Mouse (Mus musculus): ENCODE data around the gene Slc25a13.

The Slc25a13 gene

DNA sequence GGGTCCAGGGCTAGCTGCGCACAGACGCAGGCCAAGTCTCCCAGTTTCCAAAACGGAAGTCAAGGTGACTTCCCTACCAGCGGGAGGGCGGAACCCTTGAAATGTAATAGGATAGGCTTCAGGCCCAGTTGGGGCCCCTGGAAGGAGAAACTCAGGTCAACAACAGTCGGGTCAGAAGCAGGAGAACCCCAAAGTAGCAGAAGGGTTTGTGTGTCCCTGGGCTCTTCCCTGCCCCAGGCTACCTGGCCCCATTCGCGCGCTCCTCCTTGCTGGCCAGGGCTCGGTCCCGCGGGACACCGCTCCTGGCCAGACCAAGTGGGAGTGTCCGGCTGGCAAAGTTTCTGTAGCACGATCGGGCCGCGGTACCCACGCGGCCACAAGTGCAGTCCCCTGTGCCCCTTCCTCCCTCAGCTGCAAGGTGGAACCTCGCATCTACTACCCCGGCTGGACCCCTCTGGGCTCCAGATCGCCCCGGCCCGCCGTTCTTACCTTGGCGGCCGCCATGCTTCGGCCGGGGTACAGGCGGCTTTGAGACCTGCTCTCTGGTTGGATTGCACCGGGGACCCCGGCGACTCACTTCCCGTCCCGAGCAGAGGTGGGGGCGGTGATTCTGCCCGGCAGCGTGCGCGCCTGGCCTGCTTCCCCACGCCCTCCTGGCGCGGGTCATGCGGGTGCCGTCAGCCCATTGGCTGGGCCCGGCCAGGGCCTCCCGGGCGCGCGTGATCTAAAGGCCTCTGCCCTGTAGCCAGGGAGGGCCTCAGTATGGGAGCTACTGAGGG lies at the start of gene Slc25a13:
TSS of gene Slc25a13 (minus strand) at position 667 of the 779 bp plus-strand sequence.
- peak; percentile 24 for DNase-seq (ENCODE audit: low spot score)

DNA sequence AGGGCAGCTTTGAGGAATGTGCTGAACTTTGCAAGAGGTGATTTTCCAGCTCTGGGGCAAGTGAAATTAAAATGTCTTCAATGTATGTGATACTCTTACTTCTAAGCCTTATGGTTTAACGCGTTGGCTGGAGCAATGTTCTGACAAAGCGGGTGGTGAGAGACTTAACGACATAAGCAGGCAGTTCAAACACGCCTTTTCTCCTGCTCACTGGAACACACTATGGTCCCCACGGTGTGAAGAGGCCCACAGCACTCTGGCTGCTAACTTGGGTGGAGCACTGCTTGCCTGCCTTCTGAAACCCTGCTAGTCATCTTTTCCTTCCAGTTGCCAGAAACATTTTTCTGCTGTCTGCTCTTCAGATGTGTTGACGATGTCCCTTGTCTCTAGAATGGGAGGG lies 48.8 kb upstream of the Slc25a13 start:
- no peak for DNase-seq (ENCODE audit: low spot score)

- DNase-seq (ENCODE audit: low spot score) = no peak
Observed at GRCm38 (mm10) chr6:6263293-6263911, 46.4 kb upstream of the Slc25a13 start.

GRCm38 (mm10) chr6:6260917-6261316 lies 43.9 kb upstream of the Slc25a13 start:
- no peak for DNase-seq (ENCODE audit: low spot score)

DNA sequence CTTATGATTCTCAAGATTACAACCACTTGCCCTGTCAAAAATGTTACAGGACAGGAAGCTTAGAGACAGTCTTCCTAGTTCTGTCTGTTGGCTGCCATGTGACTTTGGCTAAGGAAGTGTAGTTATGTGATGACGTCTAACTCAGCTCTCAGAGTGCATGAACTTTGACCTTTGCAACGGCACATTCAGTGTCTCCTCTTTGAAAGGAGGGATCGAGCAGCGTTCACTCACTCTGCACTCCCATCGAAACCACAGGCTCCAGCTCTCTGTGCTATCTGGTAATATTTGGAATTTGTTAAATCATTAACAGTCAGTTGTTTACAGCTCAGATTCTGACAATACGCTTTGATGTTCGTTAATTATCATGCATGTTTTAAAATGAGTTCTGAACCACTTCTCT lies 31.5 kb upstream of the Slc25a13 start:
- DNase-seq (ENCODE audit: low spot score) = no peak

- no peak for DNase-seq (ENCODE audit: low spot score)
Observed at GRCm38 (mm10) chr6:6243828-6244227, 26.9 kb upstream of the Slc25a13 start.

GRCm38 (mm10) chr6:6242114-6242513 lies 25.1 kb upstream of the Slc25a13 start:
- DNase-seq (ENCODE audit: low spot score) = no peak

GRCm38 (mm10) chr6:6236788-6237298 lies 19.9 kb upstream of the Slc25a13 start:
- DNase-seq (ENCODE audit: low spot score) = no peak

- DNase-seq (ENCODE audit: low spot score) = no peak
Observed at GRCm38 (mm10) chr6:6230262-6230661, 13.3 kb upstream of the Slc25a13 start.

- DNase-seq (ENCODE audit: low spot score) = no peak
Observed at GRCm38 (mm10) chr6:6222721-6223120, 5.7 kb upstream of the Slc25a13 start.

DNA sequence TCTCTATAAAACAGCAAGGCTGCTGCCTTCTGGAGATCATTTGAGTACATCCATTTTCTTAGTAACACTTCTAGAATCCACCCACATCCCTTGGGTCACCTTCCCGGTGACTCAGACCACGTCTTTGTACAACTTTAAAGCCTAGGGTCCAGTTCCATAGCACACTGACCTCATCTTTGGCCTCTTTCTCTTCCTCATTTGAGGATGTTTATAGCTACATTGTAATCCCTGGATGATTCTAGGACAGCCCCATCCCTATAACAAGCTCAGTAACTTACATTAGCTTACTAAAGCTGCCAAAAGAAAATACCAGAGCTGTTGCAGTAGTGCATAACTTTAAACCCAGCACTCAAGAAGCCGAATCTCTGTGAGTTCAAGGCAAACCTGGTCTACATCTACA lies 3.6 kb upstream of the Slc25a13 start:
- DNase-seq (ENCODE audit: low spot score) = no peak

- DNase-seq (ENCODE audit: low spot score) = no peak
Observed at GRCm38 (mm10) chr6:6219661-6220370, 2.8 kb upstream of the Slc25a13 start.

DNA sequence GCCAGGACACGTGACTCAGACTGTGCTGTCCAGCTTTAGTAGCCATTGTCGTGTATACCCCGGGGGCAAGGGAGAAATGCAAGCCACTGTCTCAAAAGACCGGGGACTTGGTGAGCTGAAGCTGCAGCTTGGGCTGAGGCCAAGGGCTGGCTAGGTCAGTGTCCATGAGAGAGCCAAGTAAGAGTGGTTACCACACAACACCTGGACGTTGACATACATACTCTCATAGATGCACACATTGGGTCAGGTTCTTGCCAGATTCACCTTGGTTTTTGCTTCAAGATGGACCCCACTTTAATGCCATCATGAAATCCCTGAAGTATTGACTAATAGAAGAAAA lies 283 bp upstream of the Slc25a13 start:
- no peak for DNase-seq (ENCODE audit: low spot score)

DNA sequence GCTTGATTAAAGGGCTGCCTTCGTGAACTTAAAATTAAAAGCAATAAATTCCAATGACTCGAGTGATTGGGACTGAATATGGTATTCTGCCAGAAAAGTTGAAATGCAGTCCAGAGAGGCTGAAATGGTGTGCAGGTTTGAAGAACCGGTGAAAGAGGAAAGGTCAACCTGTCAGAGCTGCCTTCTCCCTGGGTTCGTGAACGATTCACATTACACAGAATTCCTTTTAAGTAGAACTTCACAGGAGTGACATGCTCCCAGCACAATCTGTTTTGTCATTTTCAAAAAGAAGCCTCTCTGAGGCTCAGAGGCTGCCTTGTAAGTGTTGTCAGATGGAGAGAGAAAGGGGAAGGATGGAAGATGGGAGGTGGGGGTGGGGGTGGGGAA lies 860 bp downstream of the Slc25a13 start:
- DNase-seq (ENCODE audit: low spot score) = no peak

DNA sequence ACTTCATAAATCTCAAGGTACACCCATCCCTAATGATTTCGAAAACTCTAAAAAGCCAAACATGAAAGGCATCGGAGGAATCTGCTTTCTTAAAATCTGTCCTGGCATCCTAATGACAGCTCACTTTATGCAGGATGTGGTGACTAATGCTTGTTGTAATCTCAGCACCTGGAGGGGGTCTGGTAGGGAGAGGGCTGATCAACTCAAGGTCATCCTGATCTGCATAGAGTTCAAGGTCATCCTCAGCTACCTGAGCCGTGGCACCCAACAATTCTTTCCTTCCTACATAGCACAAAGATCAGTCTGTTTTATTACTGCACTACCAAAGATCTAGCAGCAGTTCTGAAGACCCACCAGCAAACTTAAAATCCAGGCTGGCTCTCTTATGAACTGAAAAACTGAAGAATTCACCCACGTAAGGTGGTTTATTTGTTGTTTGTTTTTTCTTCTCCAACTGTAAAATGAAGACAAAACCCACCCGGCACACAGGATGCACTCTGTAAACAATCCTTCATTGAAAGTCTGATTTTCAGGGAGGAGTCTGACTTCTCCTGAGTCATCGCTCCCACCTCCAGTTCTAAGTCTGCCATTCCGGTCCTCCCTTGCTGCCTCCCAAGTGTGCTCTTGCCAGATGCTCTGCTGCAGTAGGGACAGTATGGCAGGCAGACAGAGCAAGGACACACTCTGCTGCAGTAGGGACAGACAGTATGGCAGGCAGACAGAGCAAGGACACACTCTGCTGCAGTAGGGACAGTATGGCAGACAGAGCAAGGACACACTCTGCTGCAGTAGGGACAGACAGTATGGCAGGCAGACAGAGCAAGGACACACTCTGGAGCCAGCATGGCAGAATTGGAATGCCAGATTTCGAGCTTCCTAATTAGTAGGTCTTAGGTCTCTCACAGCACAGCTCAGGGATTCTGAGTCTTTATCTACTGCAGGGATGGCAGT lies 4.3 kb downstream of the Slc25a13 start:
- no peak for DNase-seq (ENCODE audit: low spot score)

GRCm38 (mm10) chr6:6211958-6212357 lies 5.0 kb downstream of the Slc25a13 start:
- no peak for DNase-seq (ENCODE audit: low spot score)

GRCm38 (mm10) chr6:6210637-6211036 lies 6.3 kb downstream of the Slc25a13 start:
- no peak for DNase-seq (ENCODE audit: low spot score)

- DNase-seq (ENCODE audit: low spot score) = no peak
Observed at GRCm38 (mm10) chr6:6208351-6209059, 8.5 kb downstream of the Slc25a13 start.

- no peak for DNase-seq (ENCODE audit: low spot score)
Observed at GRCm38 (mm10) chr6:6207836-6208235, 9.1 kb downstream of the Slc25a13 start.

DNA sequence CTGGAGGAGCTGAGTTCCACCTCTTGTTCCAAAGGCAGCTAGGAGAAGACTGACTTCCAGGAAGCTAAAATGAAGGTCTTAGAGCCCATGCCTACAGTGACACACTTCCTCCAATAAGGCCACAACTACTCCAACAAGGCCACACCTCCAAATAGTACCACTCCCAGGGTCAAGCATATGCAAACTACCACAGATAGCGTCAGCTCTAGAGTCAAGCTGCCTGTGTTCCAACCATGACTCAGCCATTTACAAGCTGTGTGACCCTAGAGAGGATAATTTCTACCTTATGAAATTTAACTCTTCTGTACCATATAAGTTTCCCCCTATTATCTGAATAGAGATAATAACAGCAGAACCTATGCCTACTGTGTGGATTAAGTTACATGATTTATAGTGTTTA lies 9.6 kb downstream of the Slc25a13 start:
- DNase-seq (ENCODE audit: low spot score) = no peak

DNA sequence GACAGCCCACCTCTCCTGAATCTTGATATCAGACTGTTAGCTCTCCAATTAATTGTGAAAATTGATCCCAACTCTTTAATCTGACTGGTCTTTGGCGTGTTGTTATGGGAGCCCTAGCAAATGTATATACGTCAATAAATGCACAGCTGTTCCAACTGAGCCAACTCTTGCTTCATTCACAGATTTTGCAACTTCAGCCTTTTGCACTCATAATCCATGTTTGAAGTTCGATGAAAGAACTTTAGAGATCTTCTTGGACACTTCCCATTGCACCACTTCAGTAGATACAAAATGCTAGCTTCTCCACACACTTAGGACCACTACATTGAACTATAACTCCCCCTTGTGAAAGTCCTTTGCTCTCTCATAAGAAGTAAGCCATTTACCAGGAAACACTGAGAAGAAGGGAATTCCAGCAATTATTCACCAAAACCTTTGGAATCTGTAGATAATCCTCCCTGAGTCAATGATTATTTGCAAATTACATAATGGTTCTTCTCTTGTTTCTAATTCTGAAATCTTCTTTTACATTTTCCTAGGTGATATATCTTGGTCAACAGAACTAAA lies 11.3 kb downstream of the Slc25a13 start:
- no peak for DNase-seq (ENCODE audit: low spot score)

All from spleen, adult 12 weeks (tissue).